Mouse (Mus musculus) small intestine, adult 2 months (tissue): ENCODE data around the gene Dapk1.

Experiments used
- CTCF ChIP-seq: fragments of 200-500 bp; IDR thresholded peaks from 2 replicates; pipeline ENCODE4 v1.5.1; 2012; ENCODE audit warnings: low read depth, mild to moderate bottlenecking, control low read depth, inconsistent platforms, low read length, moderate library complexity, mixed read lengths; ENCODE audit not compliant: insufficient replicate concordance, insufficient read length; ENCODE audit errors: extremely low read depth
- POLR2A ChIP-seq: fragments of 200-500 bp; IDR thresholded peaks from 2 replicates; pipeline ENCODE4 v1.6.1; 2012; ENCODE audit warnings: low read depth, mild to moderate bottlenecking, control low read depth, inconsistent platforms, low read length, moderate library complexity

- TF ChIP-seq CTCF (no peak), POLR2A (no peak)
These were observed 83.5 kb downstream of the Dapk1 start for GRCm38 (mm10) chr13:60685216-60685615.
